Mouse (Mus musculus): ENCODE results near the gene Prmt3. TPM values are rescaled to one million over a fixed set of nuclear protein-coding genes. Genes with fewer than 3 reads are reported as not detected.
A peak's percentile ranks its signal among the peaks of the same experiment; 100 is the strongest.

The Prmt3 gene
- total and polyA plus RNA-seq, 2 experiments from 2014 or later, result 42.3 to 60.6 TPM

GRCm38 (mm10) chr7:49857347-49857746 is 79.2 kb downstream of the Prmt3 start:
- no peaks in the 10 kb centered on the region for H3K4me1 ChIP-seq (ENCODE audit: insufficient read depth)
- ATAC-seq, result no peak
- no peaks in the 10 kb centered on the region for H3K27me3 ChIP-seq (ENCODE audit: insufficient read depth, low read length)
- H3K36me3 ChIP-seq (ENCODE audit: insufficient read depth), result peaks cover 14% of the 10 kb centered on the region; the same call in 1 of the 2 replicates
- H3K27ac ChIP-seq (ENCODE audit: low read depth, low read length), result no peak overlapping the region
- TF ChIP-seq CTCF (IDR thresholded peaks at IDR 0.05; ENCODE audit: low read depth), result no peak
- H3K4me2 ChIP-seq (ENCODE audit: low read depth), result no peak overlapping the region
- no peaks in the 10 kb centered on the region for H3K9me3 ChIP-seq (ENCODE audit: low read length)
- H3K9ac ChIP-seq, result no peak overlapping the region
- no peak for DNase-seq
- WGBS, result 93% methylated on average over 5 of the region's 5 CpGs
- no peak overlapping the region for H3K4me3 ChIP-seq (ENCODE audit: low read depth, low read length)

GRCm38 (mm10) chr7:49858257-49858656 is 80.1 kb downstream of the Prmt3 start:
- no peaks in the 10 kb centered on the region for H3K27me3 ChIP-seq (ENCODE audit: insufficient read depth, low read length)
- no peak overlapping the region for H3K4me2 ChIP-seq (ENCODE audit: low read depth)
- ATAC-seq (no peak), DNase-seq (no peak)
- TF ChIP-seq CTCF (IDR thresholded peaks at IDR 0.05; ENCODE audit: low read depth), result no peak
- peaks cover 14% of the 10 kb centered on the region; the same call in 1 of the 2 replicates for H3K36me3 ChIP-seq (ENCODE audit: insufficient read depth)
- H3K4me3 ChIP-seq (ENCODE audit: low read depth, low read length), result no peak overlapping the region
- no peaks in the 10 kb centered on the region for H3K9me3 ChIP-seq (ENCODE audit: low read length)
- WGBS, result 85% methylated on average over 3 of the region's 3 CpGs
- no peak overlapping the region for H3K9ac ChIP-seq
- H3K27ac ChIP-seq (ENCODE audit: low read depth, low read length), result no peak overlapping the region
- no peaks in the 10 kb centered on the region for H3K4me1 ChIP-seq (ENCODE audit: insufficient read depth)

GRCm38 (mm10) chr7:49859820-49860219 is 81.7 kb downstream of the Prmt3 start:
- Histone ChIP-seq H3K27ac (ENCODE audit: low read depth, low read length) (no peak overlapping the region), H3K4me1 (ENCODE audit: insufficient read depth) (no peaks in the 10 kb centered on the region), H3K9me3 (ENCODE audit: low read length) (no peaks in the 10 kb centered on the region), H3K4me3 (ENCODE audit: low read depth, low read length) (no peak overlapping the region), H3K36me3 (ENCODE audit: insufficient read depth) (peaks cover 14% of the 10 kb centered on the region; the same call in 1 of the 2 replicates), H3K27me3 (ENCODE audit: insufficient read depth, low read length) (no peaks in the 10 kb centered on the region), H3K4me2 (ENCODE audit: low read depth) (no peak overlapping the region), H3K9ac (no peak overlapping the region)
- DNase-seq, result no peak
- 96% methylated on average over 3 of the region's 3 CpGs for WGBS
- ATAC-seq, result no peak
- no peak for TF ChIP-seq CTCF (IDR thresholded peaks at IDR 0.05; ENCODE audit: low read depth)

GRCm38 (mm10) chr7:49861196-49861595 is 83.0 kb downstream of the Prmt3 start:
- Histone ChIP-seq H3K4me3 (ENCODE audit: low read depth, low read length) (no peak overlapping the region), H3K27ac (ENCODE audit: low read depth, low read length) (no peak overlapping the region), H3K4me2 (ENCODE audit: low read depth) (no peak overlapping the region), H3K36me3 (ENCODE audit: insufficient read depth) (peaks cover 14% of the 10 kb centered on the region; the same call in 1 of the 2 replicates), H3K9me3 (ENCODE audit: low read length) (no peaks in the 10 kb centered on the region), H3K9ac (no peak overlapping the region), H3K27me3 (ENCODE audit: insufficient read depth, low read length) (no peaks in the 10 kb centered on the region), H3K4me1 (ENCODE audit: insufficient read depth) (no peaks in the 10 kb centered on the region)
- ATAC-seq (no peak), DNase-seq (no peak)
- 85% methylated on average over 2 of the region's 2 CpGs for WGBS
- no peak for TF ChIP-seq CTCF (IDR thresholded peaks at IDR 0.05; ENCODE audit: low read depth)

- no peaks in the 10 kb centered on the region for H3K9me3 ChIP-seq (ENCODE audit: low read length)
- 0 out of 2 replicates have a peak, but pooled peaks cover 4% of the 10 kb centered on the region for H3K36me3 ChIP-seq (ENCODE audit: insufficient read depth)
- H3K27ac ChIP-seq (ENCODE audit: low read depth, low read length), result no peak overlapping the region
- no peaks in the 10 kb centered on the region for H3K27me3 ChIP-seq (ENCODE audit: insufficient read depth, low read length)
- no peak for TF ChIP-seq CTCF (IDR thresholded peaks at IDR 0.05; ENCODE audit: low read depth)
- no peaks in the 10 kb centered on the region for H3K4me1 ChIP-seq (ENCODE audit: insufficient read depth)
- DNase-seq (no peak), ATAC-seq (no peak)
- WGBS, result 30% methylated on average over 3 of the region's 3 CpGs
- H3K4me3 ChIP-seq (ENCODE audit: low read depth, low read length), result no peak overlapping the region
- no peak overlapping the region for H3K4me2 ChIP-seq (ENCODE audit: low read depth)
- no peak overlapping the region for H3K9ac ChIP-seq
These were observed 85.6 kb downstream of the Prmt3 start for GRCm38 (mm10) chr7:49863753-49864152.

GRCm38 (mm10) chr7:49869656-49870055 is 91.5 kb downstream of the Prmt3 start:
- WGBS, result 84% methylated on average over 5 of the region's 5 CpGs
- ATAC-seq, result no peak
- DNase-seq, result no peak
- H3K27me3 ChIP-seq (ENCODE audit: insufficient read depth, low read length), result no peaks in the 10 kb centered on the region
- no peaks in the 10 kb centered on the region for H3K36me3 ChIP-seq (ENCODE audit: insufficient read depth)
- 0 out of 2 replicates have a peak, but pooled peaks cover 4% of the 10 kb centered on the region for H3K4me1 ChIP-seq (ENCODE audit: insufficient read depth)
- H3K27ac ChIP-seq (ENCODE audit: low read depth, low read length), result no peak overlapping the region; the same call in 1 of the 2 replicates
- H3K9me3 ChIP-seq (ENCODE audit: low read length), result no peaks in the 10 kb centered on the region
- no peak overlapping the region for H3K4me2 ChIP-seq (ENCODE audit: low read depth)
- no peak overlapping the region for H3K4me3 ChIP-seq (ENCODE audit: low read depth, low read length)
- no peak for TF ChIP-seq CTCF (IDR thresholded peaks at IDR 0.05; ENCODE audit: low read depth)
- no peak overlapping the region for H3K9ac ChIP-seq

- no peak overlapping the region for H3K4me2 ChIP-seq (ENCODE audit: low read depth)
- ATAC-seq (peak; percentile 96), DNase-seq (peak; percentile 50)
- H3K36me3 ChIP-seq (ENCODE audit: insufficient read depth), result no peaks in the 10 kb centered on the region
- H3K27me3 ChIP-seq (ENCODE audit: insufficient read depth, low read length), result no peaks in the 10 kb centered on the region
- TF ChIP-seq CTCF (IDR thresholded peaks at IDR 0.05; ENCODE audit: low read depth), result no peak
- H3K9me3 ChIP-seq (ENCODE audit: low read length), result no peaks in the 10 kb centered on the region
- no peak overlapping the region for H3K4me3 ChIP-seq (ENCODE audit: low read depth, low read length)
- H3K4me1 ChIP-seq (ENCODE audit: insufficient read depth), result 0 out of 2 replicates have a peak, but pooled peaks cover 4% of the 10 kb centered on the region
- WGBS, result 57% methylated on average over 3 of the region's 3 CpGs
- peak overlapping the region; percentile 62 for H3K27ac ChIP-seq (ENCODE audit: low read depth, low read length)
- H3K9ac ChIP-seq, result no peak overlapping the region
These were observed 92.1 kb downstream of the Prmt3 start for GRCm38 (mm10) chr7:49870276-49870675.

All from forebrain, postnatal 0 days (tissue).